Mouse (Mus musculus) bone marrow, adult 2 months (tissue): ENCODE results near the gene Gpank1. TPM values are rescaled to one million over a fixed set of nuclear protein-coding genes. Genes with fewer than 3 reads are reported as not detected.
"Not testable (repeated sequence)": the region's sequence is repeated elsewhere in the genome, so short reads cannot be mapped to it uniquely, and the experiment has no call there.

Source experiments
- H3K27ac ChIP-seq: fragments of 200-500 bp; 2 replicates; pipeline ENCODE4 v1.5.1; 2012; ENCODE audit warnings: low read depth, mild to moderate bottlenecking, control low read depth, inconsistent platforms, low read length; ENCODE audit not compliant: control insufficient read depth, poor library complexity, insufficient read depth
- H3K4me1 ChIP-seq: fragments of 200-500 bp; 2 replicates; pipeline ENCODE4 v1.6.1; 2011; ENCODE audit warnings: low read length; ENCODE audit not compliant: control insufficient read depth, insufficient read depth
- H3K4me3 ChIP-seq: fragments of 200-500 bp; replicated peaks from 2 replicates; pipeline ENCODE3; 2011; ENCODE audit warnings: mild to moderate bottlenecking, low read depth, low read length, control low read depth; ENCODE audit not compliant: control insufficient read depth
- CTCF ChIP-seq: fragments of 200-500 bp; IDR thresholded peaks from 2 replicates; pipeline ENCODE4 v1.5.1; 2011; ENCODE audit warnings: low read length, control low read depth; ENCODE audit not compliant: control insufficient read depth, insufficient read depth
- POLR2A ChIP-seq: fragments of 200-500 bp; IDR thresholded peaks from 2 replicates; pipeline ENCODE4 v1.6.1; 2011; ENCODE audit warnings: low read depth, mild to moderate bottlenecking, control low read depth, low read length, borderline replicate concordance; ENCODE audit not compliant: control insufficient read depth
- WGBS: fragments of 180-500 bp; shearing (Covaris S2); methylation state at CpG from one replicate; pipeline ENCODE4 v1.1.7; 2018; 5-methylcytosine and 5-hydroxymethylcytosine counted together
- polyA plus RNA-seq: library from polyadenylated mRNA; stranded (reverse); fragments of >200 nt; gene quantifications from 2 replicates; pipeline ENCODE4 v1.2.4, GENCODE M21; 2011; ENCODE audit warnings: low replicate concordance; ENCODE audit not compliant: missing spikeins, insufficient read depth, insufficient read length

The Gpank1 gene
- polyA plus RNA-seq, 1 experiment, result 39.0 TPM

GRCm38 (mm10) chr17:35121871-35122303 lies 632 bp downstream of the Gpank1 start, which contains the start of gene Csnk2b:
Csnk2b (minus strand) TSS chr17:35122053.
- Histone ChIP-seq H3K4me1 (peaks cover 3% of the 10 kb centered on the region; the same call in 1 of the 2 replicates), H3K4me3 (peak within 1 kb of the TSS; percentile 91), H3K27ac (peak within 1 kb of the TSS; percentile 79)
- TF ChIP-seq POLR2A, result no peak
- no peak for TF ChIP-seq CTCF
- under 1% methylated on average over 19 of the region's 19 CpGs for WGBS

- not testable (repeated sequence) for H3K27ac ChIP-seq, H3K4me3 ChIP-seq, H3K4me1 ChIP-seq
- WGBS, result 91% methylated on average over 9 of the region's 9 CpGs
Observed at GRCm38 (mm10) chr17:35123287-35123686, 2.0 kb downstream of the Gpank1 start.

- not testable (repeated sequence) for H3K4me1 ChIP-seq
- WGBS, result 89% methylated on average over 12 of the region's 12 CpGs
- peak overlapping the region; percentile 50 for H3K27ac ChIP-seq
Observed at GRCm38 (mm10) chr17:35124261-35124896, 3.1 kb downstream of the Gpank1 start.

GRCm38 (mm10) chr17:35125081-35125480 lies 3.8 kb downstream of the Gpank1 start:
- TF ChIP-seq CTCF (no peak), POLR2A (no peak)
- peaks cover 3% of the 10 kb centered on the region; the same call in 1 of the 2 replicates for H3K4me1 ChIP-seq
- peak overlapping the region; percentile 50 for H3K27ac ChIP-seq
- 78% methylated on average over 1 of the region's 1 CpGs for WGBS
- no peak overlapping the region for H3K4me3 ChIP-seq

More at GRCm38 (mm10) chr17:35124261-35124896, 3.1 kb downstream of the Gpank1 start:
- not testable (repeated sequence) for H3K4me3 ChIP-seq

GRCm38 (mm10) chr17:35125578-35125977 lies 4.3 kb downstream of the Gpank1 start:
- H3K4me1 ChIP-seq, result peaks cover 2% of the 10 kb centered on the region; the same call in 1 of the 2 replicates
- H3K4me3 ChIP-seq, result no peak overlapping the region
- H3K27ac ChIP-seq, result peak overlapping the region; percentile 5
- TF ChIP-seq POLR2A (no peak), CTCF (no peak)
- 44% methylated on average over 6 of the region's 6 CpGs for WGBS

- TF ChIP-seq POLR2A (peak; percentile 81; the same call in 1 of the 2 replicates), CTCF (no peak)
- peaks cover 2% of the 10 kb centered on the region; the same call in 1 of the 2 replicates for H3K4me1 ChIP-seq
- under 1% methylated on average over 36 of the region's 36 CpGs for WGBS
- peak within 1 kb of the TSS; percentile 88 for H3K4me3 ChIP-seq
- H3K27ac ChIP-seq, result peak within 1 kb of the TSS; percentile 89
Observed at GRCm38 (mm10) chr17:35126206-35126611, 5.0 kb downstream of the Gpank1 start, which contains the start of gene D17H6S53E. D17H6S53E (plus strand) TSS chr17:35126373.

GRCm38 (mm10) chr17:35127017-35127416 lies 5.8 kb downstream of the Gpank1 start:
- Histone ChIP-seq H3K4me1 (peaks cover 2% of the 10 kb centered on the region; the same call in 1 of the 2 replicates), H3K4me3 (peak overlapping the region; percentile 88)
- WGBS, result 36% methylated on average over 13 of the region's 13 CpGs

GRCm38 (mm10) chr17:35128996-35129395 lies 7.7 kb downstream of the Gpank1 start:
- TF ChIP-seq POLR2A (no peak), CTCF (no peak)
- WGBS, result 82% methylated on average over 11 of the region's 11 CpGs
- Histone ChIP-seq H3K4me1 (peaks cover 2% of the 10 kb centered on the region; the same call in 1 of the 2 replicates), H3K4me3 (no peak overlapping the region), H3K27ac (no peak overlapping the region)

More at GRCm38 (mm10) chr17:35127017-35127416, 5.8 kb downstream of the Gpank1 start:
- TF ChIP-seq POLR2A (no peak), CTCF (no peak)
- peak overlapping the region; percentile 89 for H3K27ac ChIP-seq

- no peak overlapping the region for H3K4me3 ChIP-seq
- 84% methylated on average over 8 of the region's 8 CpGs for WGBS
- no peaks in the 10 kb centered on the region; the same call in 1 of the 2 replicates for H3K4me1 ChIP-seq
- TF ChIP-seq CTCF, result no peak
- TF ChIP-seq POLR2A, result no peak
- no peak overlapping the region for H3K27ac ChIP-seq
Observed at GRCm38 (mm10) chr17:35131038-35131437, 9.8 kb downstream of the Gpank1 start.
